Mouse (Mus musculus) c-Kit-positive CD71-negative TER-119-negative erythroid progenitor cells, embryonic 14.5 days (primary cell): ENCODE data around the gene Rptor.

Experiments used
- DNase-seq: peaks from one replicate; pipeline ENCODE4 v3.0.0-alpha.2; 2013; ENCODE audit warnings: low read depth

Rptor gene

DNA sequence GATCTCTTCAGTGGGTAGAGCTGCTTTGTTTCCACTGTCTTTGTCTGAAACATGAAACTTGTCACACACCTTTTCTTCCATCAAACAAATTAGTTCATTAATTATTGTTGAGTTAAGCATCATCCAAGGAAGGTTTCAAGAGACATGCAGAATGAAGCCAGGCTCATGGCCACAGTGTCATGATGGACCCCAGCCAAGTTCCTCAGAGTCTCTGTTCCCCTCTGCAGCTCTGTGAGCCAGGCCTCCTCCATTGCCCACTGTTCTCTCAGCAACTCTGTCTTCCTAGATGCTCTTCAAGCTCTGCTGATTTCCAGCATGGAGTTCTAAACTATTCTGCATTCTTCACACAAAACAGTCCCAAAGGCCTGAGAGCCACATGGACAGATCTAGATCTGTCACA lies 85.3 kb downstream of the Rptor start:
- no peak for DNase-seq

DNA sequence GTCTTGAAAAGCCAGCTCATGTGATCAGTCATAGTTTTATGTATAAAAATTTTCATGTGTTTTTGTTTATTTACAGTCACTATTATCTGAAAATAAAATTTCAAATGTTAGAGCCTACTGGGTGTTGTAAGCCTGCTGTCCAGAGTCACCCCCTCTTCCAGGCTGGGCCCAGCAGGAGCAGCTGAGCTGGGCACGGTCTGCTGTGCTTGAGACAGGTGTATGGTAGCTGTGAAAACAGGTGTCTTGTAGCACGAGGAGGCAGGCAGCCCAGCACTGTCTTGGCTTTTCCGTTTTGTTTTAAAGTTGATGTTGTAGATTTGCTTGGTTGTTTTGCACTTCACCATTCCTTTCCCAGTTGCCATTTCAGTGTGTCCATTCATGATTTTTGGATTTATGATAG lies 87.2 kb downstream of the Rptor start:
- no peak for DNase-seq

GRCm38 (mm10) chr11:119692196-119692910 lies 89.6 kb downstream of the Rptor start:
- DNase-seq = no peak

- no peak for DNase-seq
Measured at GRCm38 (mm10) chr11:119692911-119693261, 90.2 kb downstream of the Rptor start.

DNA sequence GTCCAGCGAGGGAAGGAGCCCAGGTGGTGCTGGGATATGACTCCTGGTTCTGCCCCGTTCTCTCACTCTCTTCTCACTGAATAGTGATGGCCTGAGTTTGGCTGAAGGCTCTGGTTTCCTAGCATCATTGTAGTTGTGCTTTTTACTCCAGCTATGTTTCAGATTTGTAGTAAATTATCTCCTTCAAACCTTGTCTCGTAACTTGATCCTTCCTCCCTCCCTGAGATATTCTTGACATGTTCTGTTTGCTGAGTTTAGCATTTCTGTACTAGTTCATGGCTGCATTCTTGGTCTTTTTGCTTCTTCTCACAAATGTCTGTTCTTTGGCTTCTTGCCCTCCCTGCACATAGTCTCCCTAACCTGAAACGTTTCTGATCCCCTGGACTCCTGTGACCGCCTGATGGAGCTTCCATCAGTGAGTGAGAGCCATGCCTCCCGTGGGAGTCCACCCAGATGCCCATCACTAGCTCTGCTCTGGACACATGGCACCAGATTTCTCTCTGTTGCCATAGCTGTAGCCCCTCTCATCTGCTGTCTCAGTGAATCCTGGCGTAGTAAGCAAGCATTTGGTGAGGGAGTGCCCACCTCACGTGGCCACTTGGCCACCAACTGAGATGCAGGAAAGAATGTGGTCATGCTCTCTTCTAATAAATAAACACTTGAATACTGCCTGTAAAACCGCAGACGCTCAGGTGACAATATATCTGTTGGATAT lies 91.6 kb downstream of the Rptor start:
- no peak for DNase-seq

- no peak for DNase-seq
Measured at GRCm38 (mm10) chr11:119696401-119696800, 93.7 kb downstream of the Rptor start.

DNA sequence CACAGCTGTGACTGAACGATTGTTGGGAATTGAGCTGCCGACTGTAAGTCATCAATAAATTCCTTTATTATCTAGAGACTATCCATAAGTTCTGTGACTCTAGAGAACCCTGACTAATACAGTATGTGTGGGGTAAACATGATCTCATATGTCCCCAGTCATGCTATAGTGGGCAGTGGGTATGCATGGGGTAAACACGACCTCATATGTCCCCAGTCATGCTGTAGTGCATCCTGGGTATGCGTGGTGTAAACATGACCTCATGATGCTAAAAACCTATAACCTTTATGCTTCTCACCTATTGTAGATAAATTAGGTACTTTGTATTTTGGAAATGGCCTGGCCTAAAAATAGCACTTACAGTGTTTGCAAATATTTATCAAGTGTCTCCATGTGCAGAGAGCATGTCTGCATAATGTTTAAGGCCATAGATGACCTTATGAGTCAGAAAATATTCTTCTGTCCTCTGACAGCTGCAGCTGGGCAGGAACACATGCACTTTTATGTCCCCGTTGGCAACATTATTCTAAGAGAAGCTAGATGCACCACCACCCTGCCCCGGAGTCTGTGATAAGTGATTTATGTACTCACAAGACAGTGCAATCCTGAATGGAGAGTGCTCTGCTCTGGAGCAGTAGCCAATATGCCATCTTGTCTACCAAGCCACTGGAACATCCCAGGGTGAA lies 102.8 kb downstream of the Rptor start:
- no peak for DNase-seq

- no peak for DNase-seq
Measured at GRCm38 (mm10) chr11:119707259-119707658, 104.6 kb downstream of the Rptor start.

DNA sequence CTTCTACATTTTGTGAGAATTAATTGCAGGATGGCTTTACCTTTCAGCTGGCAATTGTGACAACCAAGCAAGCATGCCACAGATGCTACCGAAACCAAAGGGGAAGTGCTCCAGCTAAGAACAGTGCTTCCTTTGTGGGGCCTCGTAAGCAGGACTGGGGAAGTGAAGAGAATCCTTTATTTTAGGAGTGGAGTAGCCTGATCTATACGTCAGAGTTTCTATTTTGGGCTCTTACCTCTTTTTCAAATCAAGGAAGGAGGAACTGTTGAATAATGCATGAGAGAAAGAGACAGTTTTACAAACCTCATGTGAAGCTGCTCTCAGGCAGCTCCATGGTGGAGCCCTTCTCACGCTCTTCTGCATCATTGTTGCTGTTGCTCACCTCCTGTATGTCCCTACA lies 106.5 kb downstream of the Rptor start:
- DNase-seq = no peak

- no peak for DNase-seq
Measured at GRCm38 (mm10) chr11:119710338-119710737, 107.6 kb downstream of the Rptor start.

- DNase-seq = no peak
Measured at GRCm38 (mm10) chr11:119710822-119711221, 108.1 kb downstream of the Rptor start.

DNA sequence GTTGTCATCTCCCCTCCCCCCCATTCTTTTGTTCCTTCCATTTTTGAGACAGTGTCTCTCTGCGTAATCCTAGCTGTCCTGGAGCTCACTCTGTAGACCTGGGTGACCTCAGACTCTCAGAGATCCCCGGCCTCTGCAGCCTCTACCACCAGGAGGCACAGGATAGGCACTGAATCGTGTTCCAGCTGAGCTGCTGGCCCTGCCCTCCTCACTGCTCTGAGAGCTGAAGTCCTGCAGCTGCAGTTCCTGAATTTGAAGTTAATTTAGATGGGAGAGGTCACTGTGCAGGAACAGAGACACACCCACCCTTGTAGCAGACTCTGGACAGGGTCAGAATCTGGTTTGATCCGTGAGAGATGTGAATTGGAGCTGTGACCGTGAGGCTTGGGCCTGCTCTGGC lies 112.7 kb downstream of the Rptor start:
- DNase-seq = no peak

DNA sequence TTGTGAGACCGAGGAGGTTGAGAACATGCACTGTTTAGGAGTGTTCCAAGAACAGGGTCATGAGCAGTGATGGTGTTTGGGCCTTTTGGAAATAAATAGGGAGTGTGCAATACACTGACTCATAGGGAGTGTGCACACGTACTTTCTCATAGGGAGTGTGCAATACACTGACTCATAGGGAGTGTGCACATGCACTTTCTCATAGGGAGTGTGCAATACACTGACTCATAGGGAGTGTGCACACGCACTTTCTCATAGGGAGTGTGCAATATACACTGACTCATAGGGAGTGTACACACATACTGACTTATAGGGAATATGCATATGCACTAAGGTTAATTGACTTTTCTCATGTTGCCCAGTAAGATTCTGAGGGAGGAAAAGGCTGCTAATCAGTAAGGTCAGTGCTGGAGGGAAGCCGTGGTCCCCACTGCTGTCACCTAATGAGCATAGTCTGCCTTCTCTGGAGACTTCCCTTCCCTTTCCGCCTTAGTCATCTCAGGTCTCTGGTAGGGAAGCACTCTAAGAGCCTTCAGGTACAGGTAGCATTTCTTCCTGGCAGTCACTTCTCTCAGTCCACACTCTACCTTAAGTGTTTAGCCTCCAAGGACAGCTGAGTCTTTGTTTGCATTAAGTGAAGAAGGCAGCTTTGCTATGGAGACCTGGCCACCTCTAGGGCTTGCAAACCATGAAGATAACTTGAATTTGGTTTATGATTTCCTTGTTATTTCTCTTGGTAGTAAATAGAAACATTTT lies 113.3 kb downstream of the Rptor start:
- no peak for DNase-seq

GRCm38 (mm10) chr11:119718115-119718514 lies 115.4 kb downstream of the Rptor start:
- DNase-seq = no peak

- no peak for DNase-seq
Measured at GRCm38 (mm10) chr11:119720101-119721048, 117.7 kb downstream of the Rptor start.

DNA sequence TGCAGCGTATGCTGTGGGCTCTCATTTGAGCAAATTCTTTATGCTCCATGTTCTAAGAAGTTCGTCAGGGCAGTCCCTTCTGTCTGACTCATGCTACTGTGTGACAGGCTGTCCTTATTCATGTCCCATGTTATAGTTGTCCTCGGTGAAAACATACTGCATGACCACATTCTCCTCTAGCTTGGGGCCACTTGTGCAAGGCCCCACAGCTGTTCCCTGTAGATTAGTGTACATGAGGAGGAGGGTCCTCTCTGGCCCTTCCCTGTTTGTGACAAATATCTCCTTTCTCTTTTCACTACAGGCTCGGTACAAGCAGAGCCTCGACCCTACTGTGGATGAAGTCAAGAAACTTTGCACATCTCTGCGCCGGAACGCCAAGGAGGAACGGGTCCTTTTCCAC lies 122.0 kb downstream of the Rptor start:
- no peak for DNase-seq

- no peak for DNase-seq
Measured at GRCm38 (mm10) chr11:119731382-119731781, 128.7 kb downstream of the Rptor start.

DNA sequence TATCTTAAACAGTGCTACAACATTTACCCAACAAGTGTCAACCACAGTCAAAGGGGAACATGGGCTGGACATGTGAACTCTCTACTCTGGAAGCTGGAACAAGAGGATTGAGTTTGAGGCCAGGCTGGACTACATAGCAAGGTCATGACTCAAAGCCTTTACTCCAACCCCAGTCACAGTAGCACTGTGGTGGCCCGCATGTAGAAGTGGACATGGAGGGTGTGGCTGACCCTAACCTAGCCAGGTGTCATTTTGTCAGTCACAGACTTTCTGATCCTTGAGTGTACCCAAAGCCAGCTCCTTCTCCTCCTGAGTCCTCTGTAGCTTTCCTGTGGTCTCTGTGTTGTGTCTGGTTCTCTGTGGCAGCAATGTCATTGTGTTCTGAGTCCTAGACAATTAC lies 129.7 kb downstream of the Rptor start:
- DNase-seq = no peak

DNA sequence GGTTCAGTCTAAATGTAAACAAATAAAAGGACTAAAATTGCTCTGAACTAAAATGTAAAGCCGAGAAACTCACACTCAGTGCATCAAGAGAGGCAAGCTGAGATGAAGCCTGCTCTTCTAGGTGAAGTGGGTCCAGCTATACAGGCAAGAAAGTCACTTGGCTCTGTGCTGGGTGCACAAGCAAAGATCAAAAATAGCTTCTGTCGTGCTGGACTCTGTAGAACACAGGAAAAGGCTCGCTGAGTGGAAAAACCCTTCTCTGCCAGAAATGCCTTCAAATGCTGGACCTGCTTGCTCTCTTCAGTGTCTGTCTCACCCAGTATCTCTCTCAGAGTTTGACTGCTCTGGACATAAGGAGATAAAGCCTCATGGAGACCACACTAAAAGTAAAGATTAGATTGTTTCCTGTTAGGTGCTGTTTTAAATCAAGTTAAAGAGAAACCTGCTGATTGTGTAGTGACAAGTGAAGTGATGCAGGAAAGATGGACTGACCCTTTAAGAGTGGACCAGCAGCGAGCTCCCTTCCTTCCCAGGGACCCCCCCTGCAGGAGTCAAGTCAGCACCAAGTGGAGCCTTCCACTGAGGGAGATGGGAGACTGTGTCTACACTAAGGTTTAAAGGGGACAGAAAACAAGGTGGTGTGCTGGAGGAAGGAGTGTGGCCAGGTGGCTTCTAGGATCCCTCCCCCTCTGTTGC lies 130.4 kb downstream of the Rptor start:
- no peak for DNase-seq

DNA sequence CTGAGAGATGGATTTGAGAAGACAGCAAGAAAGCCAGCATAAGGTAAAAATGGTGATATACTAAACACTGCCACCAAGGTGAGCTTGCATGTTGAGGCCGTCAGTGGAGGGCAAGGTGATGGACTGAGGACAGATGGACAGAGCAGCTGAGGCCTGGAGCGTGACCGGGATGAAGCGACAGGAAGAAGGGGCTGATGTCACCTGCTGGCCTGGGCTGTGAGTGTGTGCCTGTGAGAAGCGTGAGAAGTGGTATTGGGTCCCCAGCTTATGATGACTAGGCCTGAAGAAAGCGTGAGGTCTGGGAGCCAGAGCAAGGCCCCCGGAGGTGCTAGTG lies 130.9 kb downstream of the Rptor start:
- no peak for DNase-seq

GRCm38 (mm10) chr11:119735152-119735551 lies 132.4 kb downstream of the Rptor start:
- DNase-seq = no peak
